Mouse (Mus musculus) T-helper 17 cell (primary cell): ENCODE results near the gene Gm43720.

Experiments used
- in situ Hi-C, 2 experiments: fragments of 300-600 bp; cut with MboI, MseI; formaldehyde crosslinking; loops; 1 replicate in 1 of 2; 2 replicates in 1 of 2; pipeline ENCODE4 v1.15.1; 2025; ENCODE audit warnings: high pct_unique_total_duplicates in 2 of 2

Gm43720 gene

GRCm38 (mm10) chr5:138279585-138280424 lies at the start of gene Gm43720, which contains the start of the genes Gpc2 and Stag3:
Gene Gm43720, minus strand, starts transcription at chr5:138279958.
Gene Gpc2, minus strand, starts transcription at chr5:138280005.
Gene Stag3, plus strand, starts transcription at chr5:138280240.
- in situ Hi-C loops = loop anchor here in 1 of 2 experiments (10.0 kb wide), 2 partner anchors 345 to 375 kb away; partner anchors contain the start of gene A430033K04Rik

- in situ Hi-C loops = no loop called here
Observed at GRCm38 (mm10) chr5:138312795-138313194, 33.0 kb upstream of the Gm43720 start.

DNA sequence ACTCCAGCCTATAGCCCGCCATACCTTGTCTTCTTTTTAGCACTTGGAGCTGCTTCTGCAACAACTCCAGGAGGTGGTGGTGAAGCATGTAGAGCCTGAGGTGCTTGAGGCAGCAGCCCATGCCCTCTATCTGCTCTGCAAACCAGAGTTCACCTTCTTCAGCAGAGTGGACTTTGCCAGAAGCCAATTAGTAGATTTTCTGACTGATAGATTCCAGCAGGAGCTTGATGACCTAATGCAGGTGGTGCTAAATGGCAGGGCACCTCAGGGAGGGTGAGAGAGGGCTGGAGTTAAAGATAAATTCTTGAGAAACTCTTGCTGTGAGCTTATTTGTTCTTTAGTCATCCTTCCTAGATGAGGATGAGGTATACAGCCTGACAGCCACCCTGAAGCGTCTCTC lies 19.9 kb upstream of the Gm43720 start:
- in situ Hi-C loops = no loop called here

GRCm38 (mm10) chr5:138294158-138294557 lies 14.4 kb upstream of the Gm43720 start:
- in situ Hi-C loops = no loop called here

- in situ Hi-C loops = no loop called here
Observed at GRCm38 (mm10) chr5:138291638-138292037, 11.9 kb upstream of the Gm43720 start.

- in situ Hi-C loops = loop anchor here in 1 of 2 experiments (10.0 kb wide), 1 partner anchor 367 kb away; no protein-coding TSS in a partner anchor
Observed at GRCm38 (mm10) chr5:138287861-138288260, 8.1 kb upstream of the Gm43720 start.

GRCm38 (mm10) chr5:138283540-138283939 lies 3.8 kb upstream of the Gm43720 start:
- in situ Hi-C loops = loop anchor here in 1 of 2 experiments (10.0 kb wide), 1 partner anchor 371 kb away; no protein-coding TSS in a partner anchor

DNA sequence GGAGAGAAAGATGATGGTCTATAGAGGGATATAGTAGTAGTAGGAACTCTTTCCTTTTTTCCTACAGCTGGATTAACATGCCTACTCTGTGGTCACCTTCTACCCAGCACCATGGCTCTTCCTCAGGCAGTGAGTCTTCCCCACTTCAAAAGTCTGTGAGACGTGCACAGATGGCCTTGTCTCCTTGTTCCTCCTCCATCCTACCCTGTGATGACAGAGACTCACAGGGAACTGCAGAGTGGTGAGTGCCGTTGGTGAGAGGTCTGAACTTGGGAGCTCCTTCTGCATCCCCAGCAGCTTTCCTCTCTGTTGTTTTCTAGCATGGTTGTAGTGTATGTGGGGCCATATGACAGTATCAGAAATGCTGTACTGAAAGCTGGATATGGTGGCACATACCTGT lies 2.0 kb upstream of the Gm43720 start:
- in situ Hi-C loops = loop anchor here in 1 of 2 experiments (10.0 kb wide), 1 partner anchor 373 kb away; no protein-coding TSS in a partner anchor

GRCm38 (mm10) chr5:138280829-138281228 lies 1.1 kb upstream of the Gm43720 start:
- in situ Hi-C loops = loop anchor here in 1 of 2 experiments (10.0 kb wide), 1 partner anchor 374 kb away; no protein-coding TSS in a partner anchor

DNA sequence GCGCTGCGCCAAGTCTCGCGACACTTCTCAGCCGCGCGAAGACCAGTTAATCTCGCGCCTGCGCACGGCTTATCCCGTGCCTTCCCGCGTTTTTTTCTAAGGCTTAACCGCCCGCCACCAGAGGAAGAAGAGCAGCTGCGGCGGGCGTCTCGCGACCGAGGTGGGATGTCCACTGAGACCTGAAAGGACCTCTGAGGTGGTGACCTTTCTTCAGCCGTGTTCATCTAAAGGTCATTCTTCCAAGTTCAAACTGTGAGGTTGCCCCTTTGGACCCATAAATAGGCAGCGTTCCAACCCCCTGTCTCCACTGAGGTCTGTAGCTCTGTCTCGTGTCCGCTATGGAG lies 639 bp upstream of the Gm43720 start:
- in situ Hi-C loops = loop anchor here in 1 of 2 experiments (10.0 kb wide), 1 partner anchor 374 kb away; no protein-coding TSS in a partner anchor

DNA sequence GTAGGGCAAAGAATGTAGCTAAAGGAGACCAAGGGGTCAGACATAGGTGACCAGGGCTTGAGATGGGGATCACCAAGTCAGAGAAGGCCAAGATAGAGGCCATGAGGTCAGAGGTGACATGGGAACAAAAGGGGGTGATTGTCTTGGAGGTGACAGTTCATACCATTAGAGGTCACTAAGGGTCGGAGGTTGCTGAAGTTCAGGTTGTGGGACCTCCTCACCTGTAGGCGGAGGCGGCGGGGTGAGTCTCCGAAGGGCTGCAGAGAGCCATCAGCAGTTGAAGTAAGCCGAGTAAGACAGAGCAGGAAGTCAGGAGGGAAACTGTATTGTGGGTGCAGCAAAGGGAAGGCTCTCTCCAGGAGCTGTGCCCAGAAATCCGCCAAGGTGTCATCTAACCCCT lies 1.8 kb downstream of the Gm43720 start:
- in situ Hi-C loops = loop anchor here in 1 of 2 experiments (10.0 kb wide), 1 partner anchor 347 kb away; the partner anchor contains the start of gene A430033K04Rik

GRCm38 (mm10) chr5:138275216-138276050 lies 4.3 kb downstream of the Gm43720 start:
- in situ Hi-C loops = loop anchor here in 1 of 2 experiments (10.0 kb wide), 1 partner anchor 349 kb away; the partner anchor contains the start of gene A430033K04Rik

DNA sequence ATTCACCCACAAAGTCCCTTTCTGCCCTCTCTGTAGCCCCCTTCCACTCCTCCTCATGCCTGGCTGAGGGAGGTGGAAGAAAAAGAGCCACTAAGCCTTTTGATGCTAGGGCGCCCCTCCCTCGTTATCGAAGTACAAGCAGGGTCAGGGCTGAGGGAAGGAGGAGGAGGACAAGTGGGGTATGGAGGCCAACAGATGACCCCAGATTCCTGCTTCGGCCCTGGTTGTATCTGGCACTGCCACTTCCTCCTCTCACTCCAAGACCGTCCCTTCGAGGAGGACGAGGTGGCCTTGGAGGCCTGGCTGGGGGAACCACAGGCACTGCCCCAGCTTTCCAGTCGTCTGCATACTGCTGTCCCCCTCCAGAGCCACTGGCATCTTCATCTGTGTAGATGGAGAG lies 5.6 kb downstream of the Gm43720 start:
- in situ Hi-C loops = loop anchor here in 1 of 2 experiments (10.0 kb wide), 1 partner anchor 351 kb away; the partner anchor contains the start of gene A430033K04Rik

GRCm38 (mm10) chr5:138272409-138272923 lies 7.3 kb downstream of the Gm43720 start, which contains the start of gene Gal3st4:
Gene Gal3st4, minus strand, starts transcription at chr5:138272840.
- in situ Hi-C loops = loop anchor here in 1 of 2 experiments (10.0 kb wide), 1 partner anchor 352 kb away; the partner anchor contains the start of gene A430033K04Rik

DNA sequence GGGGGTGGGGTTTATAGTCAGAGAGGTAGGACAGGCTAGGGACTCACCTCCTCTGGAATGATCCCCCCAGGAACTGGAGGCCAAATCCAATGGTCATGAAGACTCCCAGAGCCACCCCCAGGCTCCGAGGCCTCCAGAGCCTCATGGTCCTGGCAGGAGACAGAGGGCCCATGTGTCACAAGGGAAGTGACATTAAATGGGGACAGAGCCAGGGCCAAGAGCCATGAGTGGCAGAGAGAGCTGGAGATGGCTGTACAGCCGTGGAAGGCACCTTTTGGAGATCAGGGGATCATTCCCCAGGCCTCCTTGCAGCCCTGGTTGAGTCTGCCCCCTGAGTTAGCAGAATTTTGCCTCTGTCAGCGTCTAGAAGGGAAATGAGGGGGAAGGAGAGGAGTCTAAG lies 8.5 kb downstream of the Gm43720 start:
- in situ Hi-C loops = loop anchor here in 1 of 2 experiments (10.0 kb wide), 1 partner anchor 354 kb away; the partner anchor contains the start of gene A430033K04Rik

DNA sequence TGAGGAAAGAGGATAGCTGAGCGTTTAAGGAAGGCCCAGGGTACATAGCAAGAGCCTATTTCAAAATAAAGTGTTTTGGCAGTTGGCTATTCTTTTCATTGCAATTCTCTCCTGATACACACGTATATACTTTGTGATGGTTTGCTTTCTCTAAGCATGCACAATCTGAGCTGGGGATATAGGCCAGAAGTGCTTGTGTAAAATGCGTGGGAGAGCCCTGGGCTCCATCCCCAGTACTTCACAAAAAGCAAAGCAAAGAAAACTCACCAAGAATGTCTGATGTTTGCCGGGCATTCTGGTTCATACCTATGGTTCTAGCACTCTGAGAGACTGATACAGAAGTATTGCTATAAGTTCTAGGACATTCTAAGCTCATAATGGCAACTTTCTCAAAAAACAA lies 10.8 kb downstream of the Gm43720 start:
- in situ Hi-C loops = no loop called here

DNA sequence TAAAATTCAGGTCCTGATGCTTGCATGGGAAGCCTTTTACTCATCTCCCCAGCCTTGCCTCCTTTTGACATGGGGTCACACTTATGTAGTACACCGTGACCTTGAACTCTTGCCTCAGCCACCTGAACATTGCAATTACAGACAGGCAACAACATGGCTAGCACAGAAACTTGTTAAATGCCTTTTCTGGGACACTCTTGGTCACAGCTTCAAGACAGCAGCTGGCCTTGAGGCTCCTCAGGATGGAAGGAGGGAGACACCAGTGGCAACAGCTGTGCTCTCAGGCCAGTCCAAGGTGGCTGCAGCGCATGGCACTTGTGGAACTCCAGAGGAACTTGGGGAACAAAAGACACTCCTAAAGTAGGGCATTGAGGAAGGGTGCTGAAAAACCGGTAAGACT lies 12.6 kb downstream of the Gm43720 start:
- in situ Hi-C loops = no loop called here

- in situ Hi-C loops = no loop called here
Observed at GRCm38 (mm10) chr5:138265712-138266111, 14.0 kb downstream of the Gm43720 start.

DNA sequence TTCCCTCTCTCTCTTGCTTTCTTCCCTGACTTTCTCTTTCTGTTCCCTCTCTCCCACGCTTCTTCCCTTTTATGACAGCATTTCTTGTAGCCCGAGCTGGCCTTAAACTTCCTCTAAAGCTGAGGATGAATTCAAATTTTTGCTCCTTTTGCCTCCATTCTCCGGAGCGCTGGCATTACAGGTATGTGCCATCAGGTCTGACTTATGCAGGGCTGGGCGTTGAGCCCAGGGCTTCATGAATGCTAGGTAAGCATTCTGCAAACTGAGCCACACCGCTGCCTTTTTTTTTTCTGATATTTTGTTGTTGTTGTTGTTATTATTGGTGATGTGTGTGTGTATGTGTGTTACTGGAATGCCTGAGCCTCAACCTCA lies 15.6 kb downstream of the Gm43720 start:
- in situ Hi-C loops = loop anchor here in 1 of 2 experiments (5.0 kb wide), 1 partner anchor 77 kb away; the partner anchor contains the start of genes Cnpy4 and Taf6

GRCm38 (mm10) chr5:138263260-138264206 lies 16.2 kb downstream of the Gm43720 start, which contains the start of gene BC037034:
Gene BC037034, minus strand, starts transcription at chr5:138264033.
- in situ Hi-C loops = loop anchor here in 1 of 2 experiments (5.0 kb wide), 1 partner anchor 76 kb away; the partner anchor contains the start of genes Cnpy4 and Taf6
